Mouse (Mus musculus) kidney, embryonic 16.5 days (tissue): Measurements from ENCODE around the gene Nek7. TPM values are rescaled to one million over a fixed set of nuclear protein-coding genes. Genes with fewer than 3 reads are reported as not detected.

Experiments
- ATAC-seq: fragments of 200-750 bp; cut with Nextera tagmentation; 2 replicates; pipeline ENCODE4 v1.8.0; 2017; ENCODE audit warnings: moderate TSS enrichment; ENCODE audit not compliant: low FRiP score, low TSS enrichment
- H3K27ac ChIP-seq: fragments of 300-500 bp; sonication (generic); 2 replicates; pipeline ENCODE4 v1.5.1; 2014; ENCODE audit warnings: low read length
- H3K27me3 ChIP-seq: fragments of 300-500 bp; sonication (generic); 2 replicates; pipeline ENCODE4 v1.6.1; 2014; ENCODE audit warnings: low read length, control low read depth, mixed read lengths; ENCODE audit not compliant: insufficient read depth
- H3K36me3 ChIP-seq: fragments of 300-500 bp; sonication (generic); 2 replicates; pipeline ENCODE4 v1.6.1; 2014; ENCODE audit warnings: low read length, control low read depth, mixed read lengths; ENCODE audit not compliant: insufficient read depth
- H3K4me1 ChIP-seq: fragments of 300-500 bp; sonication (generic); 2 replicates; pipeline ENCODE4 v1.6.1; 2014; ENCODE audit warnings: low read length, control low read depth, mixed read lengths; ENCODE audit not compliant: insufficient read depth
- H3K4me2 ChIP-seq: fragments of 300-500 bp; sonication (generic); replicated peaks from 2 replicates; pipeline ENCODE4 v1.6.1; 2014; ENCODE audit warnings: low read depth, low read length
- H3K4me3 ChIP-seq: fragments of 300-500 bp; sonication (generic); 2 replicates; pipeline ENCODE4 v1.5.1; 2014; ENCODE audit warnings: mild to moderate bottlenecking, low read length
- H3K9ac ChIP-seq: fragments of 300-500 bp; sonication (generic); replicated peaks from 2 replicates; pipeline ENCODE4 v1.6.1; 2014; ENCODE audit warnings: low read length
- H3K9me3 ChIP-seq: fragments of 300-500 bp; sonication (generic); 2 replicates; pipeline ENCODE4 v1.6.1; 2016; ENCODE audit warnings: low read length, control low read depth
- WGBS: fragments of 180-500 bp; shearing (Covaris S2); extraction: QIAGEN DNeasy Blood & Tissue Kit; methylation state at CpG from one replicate; pipeline ENCODE4 v1.1.7; 2014; 5-methylcytosine and 5-hydroxymethylcytosine counted together
- polyA plus RNA-seq: library from polyadenylated mRNA; unstranded; fragments of >200 nt; fragmentation: Nextera tagmentation; extraction: Ambion mirVana; gene quantifications from 2 replicates; pipeline ENCODE4 v1.2.1, GENCODE M21; 2015

Nek7 gene
- polyA plus RNA-seq, 1 experiment from 2014 or later: 42.6 TPM

GRCm38 (mm10) chr1:138461425-138461824 is 158.5 kb downstream of the Nek7 start:
- Histone ChIP-seq H3K36me3 (no peaks in the 10 kb centered on the region), H3K4me1 (no peaks in the 10 kb centered on the region), H3K27me3 (no peaks in the 10 kb centered on the region), H3K27ac (no peak overlapping the region), H3K4me3 (no peak overlapping the region), H3K9ac (no peak overlapping the region), H3K4me2 (no peak overlapping the region), H3K9me3 (no peaks in the 10 kb centered on the region)
- 89% methylated on average over 3 of the region's 3 CpGs for WGBS
- no peak for ATAC-seq

GRCm38 (mm10) chr1:138449476-138449851 is 170.5 kb downstream of the Nek7 start:
- no peak overlapping the region for H3K9ac ChIP-seq
- no peaks in the 10 kb centered on the region for H3K27me3 ChIP-seq
- no peak for ATAC-seq
- no peak overlapping the region for H3K4me3 ChIP-seq
- H3K4me1 ChIP-seq: no peaks in the 10 kb centered on the region
- H3K4me2 ChIP-seq: no peak overlapping the region
- no peaks in the 10 kb centered on the region for H3K36me3 ChIP-seq
- no peaks in the 10 kb centered on the region for H3K9me3 ChIP-seq
- no peak overlapping the region for H3K27ac ChIP-seq
- 73% methylated on average over 2 of the region's 2 CpGs for WGBS

- WGBS: 67% methylated on average over 15 of the region's 15 CpGs
- Histone ChIP-seq H3K9me3 (no peaks in the 10 kb centered on the region), H3K4me2 (no peak overlapping the region), H3K27me3 (no peaks in the 10 kb centered on the region), H3K36me3 (no peaks in the 10 kb centered on the region), H3K27ac (no peak overlapping the region), H3K4me3 (no peak overlapping the region), H3K9ac (no peak overlapping the region), H3K4me1 (no peaks in the 10 kb centered on the region)
- ATAC-seq: no peak
These were observed 171.1 kb downstream of the Nek7 start for GRCm38 (mm10) chr1:138448635-138449475.

GRCm38 (mm10) chr1:138446846-138447245 is 173.1 kb downstream of the Nek7 start:
- Histone ChIP-seq H3K27ac (no peak overlapping the region), H3K4me1 (no peaks in the 10 kb centered on the region), H3K4me3 (no peak overlapping the region), H3K4me2 (no peak overlapping the region), H3K9me3 (no peaks in the 10 kb centered on the region), H3K36me3 (no peaks in the 10 kb centered on the region), H3K9ac (no peak overlapping the region), H3K27me3 (no peaks in the 10 kb centered on the region)
- WGBS: 94% methylated on average over 1 of the region's 1 CpGs
- ATAC-seq: no peak

Other genes starting within 250 kb of the Nek7 start
- gene Lhx9, start 228.4 kb upstream of the Nek7 start, polyA plus RNA-seq: 0.18 and 0.32 TPM in 2 replicates
- 38.7 and 39.0 TPM in 2 replicates for gene 2310009B15Rik, start 236.7 kb upstream of the Nek7 start, polyA plus RNA-seq